Mouse (Mus musculus) thymus, adult 2 months (tissue): ENCODE measurements around the gene Phactr2. TPM values are rescaled to one million over a fixed set of nuclear protein-coding genes. Genes with fewer than 3 reads are reported as not detected.

Experiments
- DNase-seq: peaks from one replicate; pipeline ENCODE4 v3.0.0; 2021
- H3K27ac ChIP-seq: fragments of 200-500 bp; 2 replicates; pipeline ENCODE4 v1.5.1; 2012; ENCODE audit warnings: low read length, control low read depth; ENCODE audit not compliant: control insufficient read depth, insufficient read depth
- H3K27me3 ChIP-seq: fragments of 200-500 bp; 2 replicates; pipeline ENCODE4 v1.6.1; 2012; ENCODE audit warnings: mild to moderate bottlenecking, low read length, moderate library complexity, mixed read lengths; ENCODE audit not compliant: control insufficient read depth, insufficient read depth
- H3K36me3 ChIP-seq: fragments of 200-500 bp; 2 replicates; pipeline ENCODE4 v1.6.1; 2012; ENCODE audit warnings: mild to moderate bottlenecking, low read length, moderate library complexity; ENCODE audit not compliant: control insufficient read depth, insufficient read depth
- H3K4me1 ChIP-seq: fragments of 200-500 bp; replicated peaks from 2 replicates; pipeline ENCODE4 v1.6.1; 2012; ENCODE audit warnings: low read length; ENCODE audit not compliant: control insufficient read depth, insufficient read depth
- H3K4me3 ChIP-seq: fragments of 200-500 bp; 2 replicates; pipeline ENCODE4 v1.5.1; 2012; ENCODE audit warnings: mild to moderate bottlenecking, low read length, control low read depth, moderate library complexity; ENCODE audit not compliant: control insufficient read depth, insufficient read depth
- CTCF ChIP-seq: fragments of 200-500 bp; IDR thresholded peaks from 2 replicates; pipeline ENCODE4 v1.5.1; 2012; ENCODE audit warnings: mild to moderate bottlenecking, control low read depth, low read length, moderate library complexity, borderline replicate concordance; ENCODE audit not compliant: control insufficient read depth, poor library complexity, insufficient read depth; ENCODE audit errors: extremely low read depth
- POLR2A ChIP-seq: fragments of 200-500 bp; IDR thresholded peaks from 2 replicates; pipeline ENCODE4 v1.6.1; 2012; ENCODE audit warnings: mild to moderate bottlenecking, low read length, control low read depth, moderate library complexity; ENCODE audit not compliant: control insufficient read depth, poor library complexity, insufficient read depth; ENCODE audit errors: extremely low read depth
- WGBS: fragments of 180-500 bp; shearing (Covaris S2); methylation state at CpG from one replicate; pipeline ENCODE4 v1.1.7; 2018; 5-methylcytosine and 5-hydroxymethylcytosine counted together
- polyA plus RNA-seq: library from polyadenylated mRNA; depleted of rRNA; stranded (reverse); fragments of >200 nt; gene quantifications from 2 replicates; pipeline ENCODE4 v1.2.3, GENCODE M21; 2012

Gene Phactr2
- polyA plus RNA-seq, 1 experiment = 3.7 TPM

- Histone ChIP-seq H3K27ac (no peak overlapping the region), H3K27me3 (no peaks in the 10 kb centered on the region), H3K36me3 (no peaks in the 10 kb centered on the region), H3K4me1 (no peaks in the 10 kb centered on the region), H3K4me3 (no peak overlapping the region)
- TF ChIP-seq CTCF (no peak), POLR2A (no peak)
- 97% methylated on average over 8 of the region's 8 CpGs for WGBS
- DNase-seq = no peak
Observed at GRCm38 (mm10) chr10:13289252-13289961, 184.8 kb downstream of the Phactr2 start.

- no peak overlapping the region for H3K4me3 ChIP-seq
- DNase-seq = no peak
- no peaks in the 10 kb centered on the region for H3K27me3 ChIP-seq
- H3K36me3 ChIP-seq = no peaks in the 10 kb centered on the region
- no peaks in the 10 kb centered on the region for H3K4me1 ChIP-seq
- WGBS = 93% methylated on average over 5 of the region's 5 CpGs
- no peak overlapping the region for H3K27ac ChIP-seq
- TF ChIP-seq POLR2A = no peak
- no peak for TF ChIP-seq CTCF
Observed at GRCm38 (mm10) chr10:13288296-13288695, 185.9 kb downstream of the Phactr2 start.

GRCm38 (mm10) chr10:13283441-13283840 is 190.8 kb downstream of the Phactr2 start:
- no peak for DNase-seq
- Histone ChIP-seq H3K27me3 (no peaks in the 10 kb centered on the region), H3K4me1 (no peaks in the 10 kb centered on the region), H3K36me3 (no peaks in the 10 kb centered on the region), H3K4me3 (no peak overlapping the region), H3K27ac (no peak overlapping the region)
- WGBS = 90% methylated on average over 4 of the region's 4 CpGs
- TF ChIP-seq CTCF (no peak), POLR2A (no peak)

- WGBS = 90% methylated on average over 6 of the region's 6 CpGs
- no peaks in the 10 kb centered on the region for H3K27me3 ChIP-seq
- H3K4me1 ChIP-seq = no peaks in the 10 kb centered on the region
- no peak for TF ChIP-seq CTCF
- no peak for TF ChIP-seq POLR2A
- DNase-seq = no peak
- no peaks in the 10 kb centered on the region for H3K36me3 ChIP-seq
- no peak overlapping the region for H3K27ac ChIP-seq
- H3K4me3 ChIP-seq = no peak overlapping the region
Observed at GRCm38 (mm10) chr10:13280298-13280853, 193.8 kb downstream of the Phactr2 start.

GRCm38 (mm10) chr10:13276298-13276697 is 197.9 kb downstream of the Phactr2 start:
- 91% methylated on average over 5 of the region's 5 CpGs for WGBS
- no peak for TF ChIP-seq CTCF
- no peak for TF ChIP-seq POLR2A
- Histone ChIP-seq H3K4me1 (no peaks in the 10 kb centered on the region), H3K4me3 (no peak overlapping the region), H3K27me3 (no peaks in the 10 kb centered on the region), H3K27ac (no peak overlapping the region), H3K36me3 (no peaks in the 10 kb centered on the region)
- DNase-seq = no peak

DNA sequence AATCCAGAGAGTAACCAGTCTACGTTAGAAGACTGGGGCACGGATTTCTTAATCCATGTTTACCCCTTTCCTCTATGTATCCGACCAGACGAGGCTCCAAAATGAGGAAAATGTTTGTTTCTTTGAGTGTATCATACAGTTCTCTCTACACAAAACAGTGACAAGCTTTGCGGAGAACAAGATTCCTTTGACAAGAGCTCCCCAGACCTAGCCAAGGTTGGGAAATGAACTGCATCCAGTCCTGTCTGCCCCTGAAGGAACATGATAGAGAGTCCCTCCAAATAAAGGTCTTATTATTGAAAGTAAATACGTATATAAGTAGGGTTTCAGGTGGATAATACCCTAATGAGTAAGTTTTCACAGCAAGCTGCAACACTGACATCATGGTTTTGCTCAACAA is 199.1 kb downstream of the Phactr2 start:
- Histone ChIP-seq H3K27ac (no peak overlapping the region), H3K36me3 (no peaks in the 10 kb centered on the region), H3K4me3 (no peak overlapping the region), H3K4me1 (no peaks in the 10 kb centered on the region), H3K27me3 (no peaks in the 10 kb centered on the region)
- no peak for DNase-seq
- no peak for TF ChIP-seq POLR2A
- no peak for TF ChIP-seq CTCF
- WGBS = 94% methylated on average over 6 of the region's 6 CpGs
